Mouse (Mus musculus) MEL (cell line): Measurements from ENCODE around the gene Camta1. TPM values are rescaled to one million over a fixed set of nuclear protein-coding genes. Genes with fewer than 3 reads are reported as not detected.

Experiments
- DNase-seq: peaks from one replicate; pipeline ENCODE4 v3.0.0; 2011; ENCODE audit warnings: low read depth, low spot score
- H3K27ac ChIP-seq: 2 replicates; pipeline ENCODE4 v1.5.1; 2012; ENCODE audit warnings: low read depth, mild to moderate bottlenecking, control low read depth, low read length, moderate library complexity; ENCODE audit not compliant: control insufficient read depth
- H3K27me3 ChIP-seq, 2 experiments: fragments of 150-350 bp in 1 of 2; sonication (generic) in 1 of 2; 2 replicates each; pipeline ENCODE4 v1.6.1; 2012; ENCODE audit warnings: low read length in 2 of 2, mild to moderate bottlenecking in 2 of 2, improper control_type of control experiment in 1 of 2, moderate library complexity in 1 of 2; ENCODE audit not compliant: insufficient read depth in 2 of 2, control insufficient read depth in 1 of 2
- H3K36me3 ChIP-seq, 2 experiments: 2 replicates each; pipeline ENCODE4 v1.6.1; 2012 to 2014; ENCODE audit warnings: low read length in 2 of 2, improper control_type of control experiment in 1 of 2, inconsistent platforms in 1 of 2, mild to moderate bottlenecking in 1 of 2; ENCODE audit not compliant: insufficient read depth in 2 of 2, control insufficient read depth in 1 of 2
- H3K4me1 ChIP-seq, 2 experiments: fragments of 150-350 bp in 1 of 2; sonication (generic) in 1 of 2; 2 replicates each; pipeline ENCODE4 v1.6.1; 2012; ENCODE audit warnings: low read length in 2 of 2, improper control_type of control experiment in 1 of 2, mild to moderate bottlenecking in 1 of 2; ENCODE audit not compliant: insufficient read depth in 2 of 2, control insufficient read depth in 1 of 2
- H3K4me3 ChIP-seq, 2 experiments: fragments of 150-350 bp in 1 of 2; sonication (generic) in 1 of 2; 2 replicates each; pipeline ENCODE4 v1.5.1; 2012; ENCODE audit warnings: low read depth in 2 of 2, low read length in 2 of 2, mild to moderate bottlenecking in 2 of 2, moderate library complexity in 2 of 2, control low read depth in 1 of 2, improper control_type of control experiment in 1 of 2; ENCODE audit not compliant: control insufficient read depth in 1 of 2, insufficient read depth in 1 of 2
- H3K79me2 ChIP-seq: 2 replicates; pipeline ENCODE4 v1.6.1; 2012; ENCODE audit warnings: mild to moderate bottlenecking, low read length, moderate library complexity; ENCODE audit not compliant: control insufficient read depth, poor library complexity, insufficient read depth
- H3K9ac ChIP-seq: 2 replicates; pipeline ENCODE4 v1.6.1; 2012; ENCODE audit warnings: low read depth, mild to moderate bottlenecking, control low read depth, low read length, moderate library complexity; ENCODE audit not compliant: control insufficient read depth, poor library complexity, severe bottlenecking
- H3K9me3 ChIP-seq: fragments of 150-350 bp; sonication (generic); replicated peaks from 2 replicates; pipeline ENCODE4 v1.6.1; 2012; ENCODE audit warnings: mild to moderate bottlenecking, low read length, improper control_type of control experiment, moderate library complexity; ENCODE audit not compliant: insufficient read depth
- BHLHE40 ChIP-seq: IDR thresholded peaks from 2 replicates; pipeline ENCODE4 v1.6.1; 2012; ENCODE audit warnings: low read depth, mild to moderate bottlenecking, inconsistent platforms, low read length, improper control_type of control experiment, borderline replicate concordance
- CHD1 ChIP-seq: IDR thresholded peaks from 2 replicates; pipeline ENCODE4 v1.6.1; 2012; ENCODE audit warnings: low read depth, mild to moderate bottlenecking, inconsistent platforms, low read length, improper control_type of control experiment
- CHD2 ChIP-seq: IDR thresholded peaks from 2 replicates; pipeline ENCODE4 v1.6.1; 2011; ENCODE audit warnings: low read length, improper control_type of control experiment
- CTCF ChIP-seq, 3 experiments: IDR thresholded peaks in 2 of 3; conservative IDR thresholded peaks in 1 of 3; 2 replicates each; pipeline ENCODE4 v1.5.1; 2011 to 2012; ENCODE audit warnings: low read length in 3 of 3, low read depth in 2 of 3, mild to moderate bottlenecking in 2 of 3, improper control_type of control experiment in 1 of 3, inconsistent platforms in 1 of 3, mixed read lengths in 1 of 3, moderate library complexity in 1 of 3; ENCODE audit not compliant: control insufficient read depth in 1 of 3, insufficient read depth in 1 of 3, poor library complexity in 1 of 3, severe bottlenecking in 1 of 3
- ELF1 ChIP-seq: IDR thresholded peaks from 2 replicates; pipeline ENCODE4 v1.6.1; 2014; ENCODE audit warnings: low read depth, mild to moderate bottlenecking, inconsistent platforms, low read length, improper control_type of control experiment, moderate library complexity
- GABPA ChIP-seq: IDR thresholded peaks from 2 replicates; pipeline ENCODE4 v1.6.1; 2012; ENCODE audit warnings: low read depth, mild to moderate bottlenecking, inconsistent platforms, low read length, improper control_type of control experiment, moderate library complexity
- GATA1 ChIP-seq: IDR thresholded peaks from 2 replicates; pipeline ENCODE4 v1.6.1; 2011; ENCODE audit warnings: low read depth, low read length, improper control_type of control experiment
- JUND ChIP-seq: IDR thresholded peaks from 2 replicates; pipeline ENCODE4 v1.6.1; 2011; ENCODE audit warnings: low read depth, mild to moderate bottlenecking, improper control_type of control experiment, low read length
- MAZ ChIP-seq: IDR thresholded peaks from 2 replicates; pipeline ENCODE4 v1.6.1; 2012; ENCODE audit warnings: low read depth, mild to moderate bottlenecking, inconsistent platforms, low read length, improper control_type of control experiment
- MEF2A ChIP-seq: IDR thresholded peaks from 2 replicates; pipeline ENCODE4 v1.6.1; 2014; ENCODE audit warnings: low read depth, mild to moderate bottlenecking, inconsistent platforms, low read length, improper control_type of control experiment; ENCODE audit not compliant: poor library complexity, insufficient replicate concordance, severe bottlenecking; ENCODE audit errors: extremely low read depth
- MXI1 ChIP-seq: IDR thresholded peaks from 2 replicates; pipeline ENCODE4 v1.6.1; 2011; ENCODE audit warnings: mild to moderate bottlenecking, low read depth, low read length, improper control_type of control experiment
- MYB ChIP-seq: IDR thresholded peaks from 2 replicates; pipeline ENCODE4 v1.6.1; 2011; ENCODE audit warnings: mild to moderate bottlenecking, low read depth, low read length, improper control_type of control experiment
- MYC ChIP-seq: IDR thresholded peaks from 2 replicates; pipeline ENCODE4 v1.6.1; 2011; ENCODE audit warnings: low read depth, mild to moderate bottlenecking, low read length, improper control_type of control experiment, moderate library complexity
- POLR2AphosphoS5 ChIP-seq: IDR thresholded peaks from 2 replicates; pipeline ENCODE4 v1.6.1; 2012; ENCODE audit warnings: low read depth, borderline replicate concordance, mild to moderate bottlenecking, inconsistent platforms, low read length, moderate library complexity, mixed read lengths
- RAD21 ChIP-seq: IDR thresholded peaks from 2 replicates; pipeline ENCODE4 v1.6.1; 2011; ENCODE audit warnings: mild to moderate bottlenecking, low read depth, low read length, improper control_type of control experiment
- RCOR1 ChIP-seq: IDR thresholded peaks from 2 replicates; pipeline ENCODE4 v1.6.1; 2012; ENCODE audit warnings: low read depth, mild to moderate bottlenecking, inconsistent platforms, low read length, improper control_type of control experiment
- SMC3 ChIP-seq: IDR thresholded peaks from 2 replicates; pipeline ENCODE4 v1.6.1; 2011; ENCODE audit warnings: low read depth, low read length, improper control_type of control experiment
- TAL1 ChIP-seq: IDR thresholded peaks from 2 replicates; pipeline ENCODE4 v1.6.1; 2012; ENCODE audit warnings: mild to moderate bottlenecking, inconsistent platforms, low read length, moderate library complexity, mixed read lengths
- TBP ChIP-seq: IDR thresholded peaks from 2 replicates; pipeline ENCODE4 v1.8.0; 2011; ENCODE audit warnings: low read depth, low read length, improper control_type of control experiment
- USF1 ChIP-seq: IDR thresholded peaks from 2 replicates; pipeline ENCODE4 v1.6.1; 2014; ENCODE audit warnings: low read depth, mild to moderate bottlenecking, inconsistent platforms, low read length, improper control_type of control experiment, moderate library complexity
- ZC3H11A ChIP-seq: IDR thresholded peaks from 2 replicates; pipeline ENCODE4 v1.6.1; 2012; ENCODE audit warnings: low read depth, mild to moderate bottlenecking, inconsistent platforms, low read length, improper control_type of control experiment
- ZNF384 ChIP-seq: IDR thresholded peaks from 2 replicates; pipeline ENCODE4 v1.6.1; 2012; ENCODE audit warnings: low read depth, mild to moderate bottlenecking, inconsistent platforms, low read length, improper control_type of control experiment
- polyA plus RNA-seq, 2 experiments: library from polyadenylated mRNA; stranded (reverse) in 1 of 2; unstranded in 1 of 2; fragments of >175 nt in 1 of 2; fragments of >200 nt in 1 of 2; gene quantifications; 2 replicates each; pipeline versions ENCODE4 v1.2.1 to v1.2.4; 2012; ENCODE audit warnings: low replicate concordance in 2 of 2, low read depth in 1 of 2; ENCODE audit not compliant: insufficient read length in 2 of 2, insufficient read depth in 1 of 2, missing spikeins in 1 of 2
- total RNA-seq: library from RNA; depleted of rRNA; stranded (reverse); fragments of 300-350 nt; gene quantifications from 2 replicates; pipeline ENCODE4 v1.2.3, GENCODE M21; 2012

Gene Camta1
- total and polyA plus RNA-seq, 3 experiments: 28.2 to 87.5 TPM; not detected in 1

GRCm38 (mm10) chr4:151130756-151131490 lies 730.8 kb downstream of the Camta1 start:
- Histone ChIP-seq H3K9ac (no peak overlapping the region), H3K9me3 (no peaks in the 10 kb centered on the region), H3K4me3 (no peak overlapping the region), H3K4me1 (no peaks in the 10 kb centered on the region), H3K36me3 (no peaks in the 10 kb centered on the region), H3K27me3 (no peaks in the 10 kb centered on the region), H3K79me2 (no peaks in the 10 kb centered on the region), H3K27ac (no peak overlapping the region)
- DNase-seq: no peak
- no peak for TF ChIP-seq POLR2AphosphoS5
- TF ChIP-seq MAZ: no peak

DNA sequence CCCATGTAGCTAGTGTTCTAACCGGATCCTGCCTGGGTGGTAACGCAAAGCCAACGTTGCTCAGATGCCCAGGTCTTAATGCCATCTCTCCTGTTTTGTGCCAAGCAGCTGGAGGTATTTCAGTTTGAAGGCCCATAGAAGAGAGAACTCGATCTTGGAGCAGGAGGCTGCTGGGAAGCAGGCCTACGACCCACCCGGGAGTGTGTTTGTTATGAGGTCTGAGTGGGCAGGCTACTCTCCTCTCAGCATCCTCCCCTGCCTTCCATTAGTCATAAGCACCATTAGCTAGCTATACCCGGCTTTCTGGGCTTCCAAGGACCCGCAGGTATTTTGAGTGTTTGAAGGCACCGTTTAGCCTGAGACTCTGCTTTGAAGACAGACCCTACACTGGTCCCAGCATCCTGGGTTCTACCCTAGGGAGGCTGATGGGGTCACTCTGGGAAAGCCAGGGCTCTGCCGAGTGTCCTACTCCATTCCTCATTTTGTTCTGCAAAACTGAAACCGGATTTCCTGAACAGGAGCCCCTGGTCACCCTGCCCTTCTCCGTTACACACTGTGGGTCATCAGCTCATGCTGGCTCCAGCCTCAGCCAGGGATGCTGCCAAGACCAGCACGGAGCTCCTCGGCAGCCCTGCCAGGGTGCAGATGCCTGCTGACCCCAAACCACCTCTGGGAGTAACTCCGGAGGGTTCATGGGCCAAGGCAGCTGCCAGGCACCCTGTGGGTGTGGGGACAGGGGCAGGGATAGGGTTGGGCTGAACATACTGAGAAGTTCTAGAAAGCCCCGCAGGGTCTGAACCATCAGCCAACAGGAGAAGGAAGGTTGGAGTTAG lies 731.7 kb downstream of the Camta1 start:
- H3K36me3 ChIP-seq: no peaks in the 10 kb centered on the region
- no peak overlapping the region for H3K27ac ChIP-seq
- DNase-seq: no peak
- TF ChIP-seq ZC3H11A: no peak
- TF ChIP-seq MYC: no peak
- no peak for TF ChIP-seq CHD1
- TF ChIP-seq MXI1: no peak
- no peaks in the 10 kb centered on the region for H3K27me3 ChIP-seq
- no peaks in the 10 kb centered on the region for H3K9me3 ChIP-seq
- no peaks in the 10 kb centered on the region for H3K79me2 ChIP-seq
- H3K4me3 ChIP-seq: no peak overlapping the region
- H3K9ac ChIP-seq: no peak overlapping the region
- no peaks in the 10 kb centered on the region for H3K4me1 ChIP-seq

- no peak overlapping the region for H3K4me3 ChIP-seq
- no peaks in the 10 kb centered on the region for H3K79me2 ChIP-seq
- H3K4me1 ChIP-seq: no peaks in the 10 kb centered on the region
- no peaks in the 10 kb centered on the region for H3K27me3 ChIP-seq
- H3K9me3 ChIP-seq: no peaks in the 10 kb centered on the region
- no peak overlapping the region for H3K27ac ChIP-seq
- no peaks in the 10 kb centered on the region for H3K36me3 ChIP-seq
- DNase-seq: no peak
- H3K9ac ChIP-seq: no peak overlapping the region
- no peak for TF ChIP-seq TBP
- no peak for TF ChIP-seq GABPA
- TF ChIP-seq TAL1: no peak
- no peak for TF ChIP-seq RAD21
- TF ChIP-seq CTCF (IDR thresholded peaks at IDR 0.05 in 2 of 3, conservative IDR thresholded peaks at IDR 0.05 in 1 of 3; ENCODE audit: control insufficient read depth in 1 of 3, insufficient read depth in 1 of 3, low read depth in 2 of 3, low read length in 3 of 3, poor library complexity in 1 of 3, severe bottlenecking in 1 of 3): no peak
- no peak for TF ChIP-seq CHD2
- no peak for TF ChIP-seq MEF2A
- no peak for TF ChIP-seq JUND
- no peak for TF ChIP-seq SMC3
- no peak for TF ChIP-seq MYB
- TF ChIP-seq GATA1: no peak
- no peak for TF ChIP-seq BHLHE40
- no peak for TF ChIP-seq ELF1
- TF ChIP-seq MYC: no peak
- no peak for TF ChIP-seq RCOR1
- no peak for TF ChIP-seq ZNF384
- no peak for TF ChIP-seq USF1
These were observed 732.8 kb downstream of the Camta1 start for GRCm38 (mm10) chr4:151128641-151129541.
